ENCODE assay signal across 11 mouse cellular contexts in the genomic region with DNA sequence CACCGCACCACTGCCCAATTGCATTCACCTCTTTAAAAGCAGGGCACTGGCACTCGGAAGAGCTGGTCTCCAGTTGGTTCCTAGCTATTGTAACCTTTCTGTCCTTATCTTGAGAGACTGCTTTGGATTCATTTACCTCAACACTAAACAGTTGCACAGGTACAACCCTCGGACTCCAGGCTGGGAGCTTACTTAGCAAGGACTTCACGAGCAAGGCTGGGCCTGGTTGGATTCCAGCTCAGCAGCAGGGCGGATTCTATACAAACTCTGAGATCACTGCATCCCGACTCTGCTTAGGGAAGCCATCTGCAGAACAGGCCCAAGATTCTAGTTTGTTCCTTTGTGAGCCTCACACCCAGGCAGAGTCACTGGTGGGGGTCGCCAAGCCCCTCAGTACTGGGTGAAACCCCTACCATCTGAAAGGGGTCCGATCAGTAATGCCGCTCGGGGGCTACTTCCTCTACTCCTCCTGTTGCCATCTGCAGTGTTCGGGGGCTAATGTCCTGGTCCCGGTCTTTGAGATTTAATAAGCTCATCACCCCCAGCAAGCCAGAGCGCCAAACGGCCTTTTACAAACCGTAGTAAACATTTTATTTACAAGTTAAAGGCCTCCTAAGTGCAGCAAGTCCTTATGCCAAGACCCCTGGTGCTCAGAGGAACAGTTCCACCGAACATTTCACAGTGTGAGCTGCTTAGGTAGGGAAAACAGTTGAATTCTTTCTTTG. TPM values are rescaled to one million over a fixed set of nuclear protein-coding genes. Genes with fewer than 3 reads are reported as not detected.
A peak's percentile ranks its signal among the peaks of the same experiment; 100 is the strongest.
DNase-seq lines count a peak whose midpoint lies in the region; ATAC-seq and TF ChIP-seq lines count a peak whose summit lies in the region.
"Had no signal": no experiment of that assay in that cellular context is flagged by ENCODE, and none has a peak within 500 bp of the region (broad histone marks: within the 10 kb centered on the region; RNA-seq: fewer than 3 reads in every experiment).

No protein-coding gene starts in this region.

- 21% methylated on average over 16 of the region's 16 CpGs for WGBS in heart, embryonic 10.5 days
- WGBS in forebrain, embryonic 16.5 days = 6% methylated on average over 16 of the region's 16 CpGs
- 27% methylated on average over 16 of the region's 16 CpGs for WGBS in limb, embryonic 15.5 days

- no peaks in the 10 kb centered on the region for H3K9me3 ChIP-seq in heart, embryonic 10.5 days
- peaks cover 5% of the 10 kb centered on the region; the same call in 1 of the 2 replicates for H3K9me3 ChIP-seq in E14TG2a.4 (ENCODE audit: low read length)
- no peaks in the 10 kb centered on the region for H3K9me3 ChIP-seq in forebrain, embryonic 16.5 days (ENCODE audit: control insufficient read depth, low read length)
- no peaks in the 10 kb centered on the region for H3K9me3 ChIP-seq in limb, embryonic 15.5 days

- H3K9ac ChIP-seq in forebrain, embryonic 16.5 days (replicated peaks; ENCODE audit: low read depth, low read length) = no peak overlapping the region
- H3K9ac ChIP-seq in limb, embryonic 15.5 days = no peak overlapping the region

- H3K4me3 ChIP-seq in heart, embryonic 10.5 days = peak overlapping the region; percentile 55
- peak overlapping the region; percentile 60 for H3K4me3 ChIP-seq in E14TG2a.4 (replicated peaks; ENCODE audit: low read length)
- H3K4me3 ChIP-seq in forebrain, embryonic 16.5 days (replicated peaks; ENCODE audit: low read length) = no peak overlapping the region
- H3K4me3 ChIP-seq in limb, embryonic 15.5 days = peak overlapping the region; percentile 62

- H3K27me3 ChIP-seq in heart, embryonic 10.5 days (ENCODE audit: insufficient read depth, poor library complexity, severe bottlenecking) = peaks cover 100% of the 10 kb centered on the region
- peaks cover 100% of the 10 kb centered on the region for H3K27me3 ChIP-seq in E14TG2a.4 (ENCODE audit: insufficient read depth, low read length)
- H3K27me3 ChIP-seq in forebrain, embryonic 16.5 days (replicated peaks; ENCODE audit: control insufficient read depth, insufficient read depth, low read length) = peaks cover 83% of the 10 kb centered on the region
- H3K27me3 ChIP-seq in limb, embryonic 15.5 days = peaks cover 94% of the 10 kb centered on the region

- H3K4me2 ChIP-seq in forebrain, embryonic 16.5 days (ENCODE audit: low read length) = peak overlapping the region; percentile 74; the same call in 1 of the 2 replicates
- H3K4me2 ChIP-seq in limb, embryonic 15.5 days = peak overlapping the region; percentile 60; the same call in 1 of the 2 replicates

- H3K4me1 ChIP-seq in heart, embryonic 10.5 days = peaks cover 22% of the 10 kb centered on the region
- H3K4me1 ChIP-seq in E14TG2a.4 (replicated peaks; ENCODE audit: low read depth, low read length) = peaks cover 43% of the 10 kb centered on the region
- peaks cover 16% of the 10 kb centered on the region for H3K4me1 ChIP-seq in forebrain, embryonic 16.5 days (replicated peaks; ENCODE audit: control insufficient read depth, insufficient read depth, low read length)
- peaks cover 26% of the 10 kb centered on the region for H3K4me1 ChIP-seq in limb, embryonic 15.5 days

- TF ChIP-seq CTCF in E14TG2a.4 (conservative IDR thresholded peaks at IDR 0.05; ENCODE audit: low read length) = no peak

- ATAC-seq in forebrain, embryonic 16.5 days = no peak
- ATAC-seq in limb, embryonic 15.5 days (ENCODE audit: insufficient number of reproducible peaks, low FRiP score, low TSS enrichment, low read depth) = no peak
- ATAC-seq in megakaryocyte, adult 5-6 weeks (ENCODE audit: poor library complexity, severe bottlenecking) = no peak

- no peak for DNase-seq in heart, embryonic 10.5 days (ENCODE audit: low spot score)
- DNase-seq in heart, postnatal 10 days = no peak
- DNase-seq in ovary, postnatal 14 days (ENCODE audit: low spot score) = no peak
- DNase-seq in thymus, postnatal 36 days = no peak
- DNase-seq: cerebellum, adult 11-12 months; kidney, postnatal 10 days; lung, postnatal 14 days had no signal

- H3K36me3 ChIP-seq in heart, embryonic 10.5 days = no peaks in the 10 kb centered on the region
- H3K36me3 ChIP-seq in E14TG2a.4 (ENCODE audit: insufficient read depth, low read length) = no peaks in the 10 kb centered on the region
- H3K36me3 ChIP-seq in forebrain, embryonic 16.5 days (ENCODE audit: control insufficient read depth, insufficient read depth) = no peaks in the 10 kb centered on the region
- no peaks in the 10 kb centered on the region for H3K36me3 ChIP-seq in limb, embryonic 15.5 days

- H3K27ac ChIP-seq in heart, embryonic 10.5 days = no peak overlapping the region
- H3K27ac ChIP-seq in forebrain, embryonic 16.5 days (ENCODE audit: low read length) = no peak overlapping the region
- no peak overlapping the region for H3K27ac ChIP-seq in limb, embryonic 15.5 days

- intact Hi-C loops in heart, postnatal 10 days (cut with DNase I) = no loop called here

RNA-seq across cellular contexts. Expression of gene Hlx, which starts 5.7 kb away (rescaled TPM):
- polyA plus RNA-seq in heart, embryonic 10.5 days (2016; fragmentation: Nextera tagmentation; extraction: Ambion mirVana) = 3.1 and 19.4 TPM in 2 replicates
- 10 to 100 TPM; 23.2 to 27.1 TPM for total RNA-seq in heart, postnatal 10 days (2021)
- polyA plus RNA-seq in forebrain, embryonic 16.5 days (2015; fragmentation: Nextera tagmentation; extraction: Ambion mirVana) = 1.8 and 2.1 TPM in 2 replicates
- polyA plus RNA-seq in limb, embryonic 15.5 days (2015; fragmentation: Nextera tagmentation; extraction: Ambion mirVana) = 21.6 and 24.2 TPM in 2 replicates
- 29.3 and 39.3 TPM in 2 replicates for total RNA-seq in megakaryocyte, adult 5-6 weeks (2015)
- 23.3 and 27.1 TPM in 2 replicates for total RNA-seq in megakaryocyte, adult 5-6 weeks (2017)
